Mouse (Mus musculus): ENCODE data around the gene Gas2.

- TF ChIP-seq POLR2A (IDR thresholded peaks at IDR 0.05; ENCODE audit: insufficient read length, low read depth) (no peak), POLR2AphosphoS2 (IDR thresholded peaks at IDR 0.05; ENCODE audit: insufficient read length, low read depth) (no peak), TCF3 (IDR thresholded peaks at IDR 0.05; ENCODE audit: insufficient read length, low read depth) (no peak), E2F4 (IDR thresholded peaks at IDR 0.05; ENCODE audit: insufficient read depth) (no peak), MYOD1 (IDR thresholded peaks at IDR 0.05; ENCODE audit: control insufficient read depth in 1 of 3, insufficient read length in 2 of 3, low read depth in 2 of 3) (peak in 2 of 3 experiments; percentile 82 to 86), CEBPB (IDR thresholded peaks at IDR 0.05; ENCODE audit: insufficient read depth, poor library complexity, severe bottlenecking) (no peak), SRF (IDR thresholded peaks at IDR 0.05; ENCODE audit: control insufficient read depth, insufficient read length, low read depth) (no peak), MAX (IDR thresholded peaks at IDR 0.05; ENCODE audit: low read depth) (no peak), REST (IDR thresholded peaks at IDR 0.05; ENCODE audit: insufficient read depth, insufficient read length) (no peak)
Observed at GRCm38 (mm10) chr7:51840515-51840914, 21.3 kb upstream of the Gas2 start.
